Mouse (Mus musculus) adipocyte (in vitro differentiated cells): ENCODE results near the gene Gmnn.
"Not testable (repeated sequence)": the region's sequence is repeated elsewhere in the genome, so short reads cannot be mapped to it uniquely, and the experiment has no call there.

Experiments used
- DNase-seq: peaks from one replicate; pipeline ENCODE4 v3.0.0-alpha.2; 2016; ENCODE audit warnings: low spot score

Gene Gmnn

GRCm38 (mm10) chr13:24761403-24762227, at the start of gene Gmnn:
TSS of gene Gmnn (minus strand) at chr13:24761923.
- DNase-seq = peak; percentile 73

- no peak for DNase-seq
Measured at GRCm38 (mm10) chr13:24806079-24806478, 44.4 kb upstream of the Gmnn start.

GRCm38 (mm10) chr13:24803196-24803595, 41.5 kb upstream of the Gmnn start:
- DNase-seq = no peak

GRCm38 (mm10) chr13:24802131-24802691, 40.5 kb upstream of the Gmnn start:
- DNase-seq = peak; percentile 47

- DNase-seq = no peak
Measured at GRCm38 (mm10) chr13:24801308-24801921, 39.7 kb upstream of the Gmnn start, which contains the start of gene BC005537. TSS of gene BC005537 (plus strand) at chr13:24801657.

- DNase-seq = peak; percentile 97
Measured at GRCm38 (mm10) chr13:24800674-24801307, 39.1 kb upstream of the Gmnn start.

GRCm38 (mm10) chr13:24799925-24800673, 38.4 kb upstream of the Gmnn start:
- DNase-seq = no peak

GRCm38 (mm10) chr13:24799378-24799777, 37.7 kb upstream of the Gmnn start:
- DNase-seq = no peak

GRCm38 (mm10) chr13:24798686-24799085, 37.0 kb upstream of the Gmnn start:
- no peak for DNase-seq

- DNase-seq = peak; percentile 73
Measured at GRCm38 (mm10) chr13:24792411-24793045, 30.8 kb upstream of the Gmnn start.

GRCm38 (mm10) chr13:24791349-24791748, 29.6 kb upstream of the Gmnn start:
- peak; percentile 82 for DNase-seq

- no peak for DNase-seq
Measured at GRCm38 (mm10) chr13:24787477-24787876, 25.8 kb upstream of the Gmnn start.

GRCm38 (mm10) chr13:24786014-24786490, 24.3 kb upstream of the Gmnn start:
- DNase-seq = no peak

- DNase-seq = no peak
Measured at GRCm38 (mm10) chr13:24781916-24782315, 20.2 kb upstream of the Gmnn start.

GRCm38 (mm10) chr13:24778706-24779380, 17.1 kb upstream of the Gmnn start:
- peak; percentile 47 for DNase-seq

GRCm38 (mm10) chr13:24778026-24778425, 16.3 kb upstream of the Gmnn start:
- no peak for DNase-seq

- DNase-seq = peak; percentile 61
Measured at GRCm38 (mm10) chr13:24776146-24776844, 14.6 kb upstream of the Gmnn start.

GRCm38 (mm10) chr13:24771482-24771881, 9.8 kb upstream of the Gmnn start:
- not testable (repeated sequence) for DNase-seq

- not testable (repeated sequence) for DNase-seq
Measured at GRCm38 (mm10) chr13:24767809-24768208, 6.1 kb upstream of the Gmnn start.

GRCm38 (mm10) chr13:24762254-24762653, 531 bp upstream of the Gmnn start:
- no peak for DNase-seq
